Comparison of ENCODE assay signal across 8 mouse cellular contexts in the genomic region with DNA sequence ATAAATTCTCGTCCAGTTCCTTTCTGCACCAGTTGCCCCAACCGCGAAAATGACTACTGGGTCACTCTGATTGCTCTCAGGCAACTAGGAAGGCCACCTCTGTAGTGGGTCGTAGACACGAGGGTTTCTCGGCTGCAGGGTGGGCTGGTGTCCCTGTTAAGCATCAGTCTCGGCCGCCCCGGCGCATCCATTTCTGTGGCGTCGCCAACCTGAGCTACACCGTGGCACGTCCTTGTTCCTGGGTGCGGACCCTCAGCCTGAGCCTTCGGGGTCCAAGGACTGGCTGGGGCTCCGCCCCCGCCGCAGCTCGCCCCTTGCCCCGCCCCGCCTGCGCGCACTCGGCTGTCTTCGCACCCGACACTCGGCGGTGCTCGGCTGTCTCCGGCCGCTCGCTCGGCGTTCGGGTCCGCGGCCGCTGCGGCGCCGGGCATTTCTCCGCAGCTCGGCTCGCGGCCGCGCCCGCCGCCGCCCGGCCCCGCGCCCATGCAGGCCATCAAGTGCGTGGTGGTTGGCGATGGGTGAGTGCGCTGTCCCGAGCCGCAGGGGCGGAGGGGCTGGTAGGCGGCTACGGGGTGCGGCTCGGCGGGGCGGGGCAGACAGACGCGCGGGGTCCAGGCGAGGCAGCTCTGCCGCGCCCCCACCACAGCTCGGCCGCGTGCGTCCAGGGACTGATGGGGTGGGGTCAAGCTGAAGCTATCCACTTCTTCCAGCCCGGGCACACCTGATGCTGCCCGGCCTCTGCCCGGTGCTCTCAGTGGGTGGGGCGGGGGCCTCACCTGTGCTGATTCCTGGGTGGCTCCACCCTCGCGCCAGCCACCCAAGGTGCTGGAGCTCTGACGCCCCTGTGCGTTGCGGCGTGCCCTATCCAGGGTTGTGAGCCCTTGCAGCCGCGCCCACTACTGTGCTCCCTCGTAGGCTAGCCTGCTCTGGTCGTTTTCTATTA. TPM values are rescaled to one million over a fixed set of nuclear protein-coding genes. Genes with fewer than 3 reads are reported as not detected.
DNase-seq lines count a peak whose midpoint lies in the region; ATAC-seq and TF ChIP-seq lines count a peak whose summit lies in the region.

A gene (plus strand): TSS at position 347 of the 943 bp plus-strand sequence.

- ATAC-seq in kidney, embryonic 14.5 days (ENCODE audit: low FRiP score, low TSS enrichment), result peak; percentile 81
- peak; percentile 90 for ATAC-seq in midbrain, embryonic 16.5 days

- DNase-seq in thymus, adult 2 months, result peak; percentile 64
- DNase-seq in thymus, adult 18-20 months, result no peak
- peak; percentile 76 to 80 for DNase-seq in cerebellum, postnatal 36 days
- no peak for DNase-seq in heart, embryonic 10.5 days (ENCODE audit: low spot score)
- DNase-seq in liver, adult 2 months (ENCODE audit: extremely low read depth, low read depth, low spot score), result no peak
- DNase-seq in thymus, postnatal 14 days, result peak; percentile 71

- no peaks in the 10 kb centered on the region for H3K79me2 ChIP-seq in liver, adult 2 months (ENCODE audit: control insufficient read depth, insufficient read depth, low read length)

- no peaks in the 10 kb centered on the region for H3K36me3 ChIP-seq in thymus, adult 2 months (ENCODE audit: control insufficient read depth, insufficient read depth, low read length)
- H3K36me3 ChIP-seq in heart, embryonic 10.5 days, result peaks cover 37% of the 10 kb centered on the region
- peaks cover 27% of the 10 kb centered on the region for H3K36me3 ChIP-seq in kidney, embryonic 14.5 days (ENCODE audit: control insufficient read depth, insufficient read depth, low read length)
- H3K36me3 ChIP-seq in liver, adult 2 months (ENCODE audit: control insufficient read depth, insufficient read depth, low read length), result peaks cover 4% of the 10 kb centered on the region
- peaks cover 7% of the 10 kb centered on the region for H3K36me3 ChIP-seq in midbrain, embryonic 16.5 days (ENCODE audit: control insufficient read depth, insufficient read depth, low read length)

- peaks cover 18% of the 10 kb centered on the region for H3K4me1 ChIP-seq in thymus, adult 2 months (replicated peaks; ENCODE audit: control insufficient read depth, insufficient read depth, low read length)
- peaks cover 29% of the 10 kb centered on the region for H3K4me1 ChIP-seq in heart, embryonic 10.5 days
- H3K4me1 ChIP-seq in kidney, embryonic 14.5 days (ENCODE audit: control insufficient read depth, insufficient read depth, low read length), result peaks cover 13% of the 10 kb centered on the region
- H3K4me1 ChIP-seq in liver, adult 2 months (ENCODE audit: control insufficient read depth, insufficient read depth, low read length), result peaks cover 10% of the 10 kb centered on the region; the same call in 1 of the 2 replicates
- peaks cover 9% of the 10 kb centered on the region for H3K4me1 ChIP-seq in midbrain, embryonic 16.5 days (ENCODE audit: control insufficient read depth, insufficient read depth, low read length)

- no peak for TF ChIP-seq CTCF in thymus, adult 2 months (IDR thresholded peaks at IDR 0.05; ENCODE audit: borderline replicate concordance, control insufficient read depth, extremely low read depth, insufficient read depth, low read length, poor library complexity)
- no peak for TF ChIP-seq CTCF in liver, adult 2 months (IDR thresholded peaks at IDR 0.05; ENCODE audit: low read depth, low read length)

- peak within 1 kb of the TSS; percentile 98 for H3K4me2 ChIP-seq in kidney, embryonic 14.5 days (replicated peaks; ENCODE audit: low read depth, low read length)
- peak within 1 kb of the TSS; percentile 69 for H3K4me2 ChIP-seq in midbrain, embryonic 16.5 days (ENCODE audit: low read length)

- no peak for TF ChIP-seq POLR2A in thymus, adult 2 months (IDR thresholded peaks at IDR 0.05; ENCODE audit: control insufficient read depth, extremely low read depth, insufficient read depth, low read length, poor library complexity)
- 0 out of 2 replicates have a peak, but pooled peaks have one; percentile 8 for TF ChIP-seq POLR2A in liver, adult 2 months (IDR thresholded peaks at IDR 0.05; ENCODE audit: extremely low read depth, insufficient read depth, low read length)

- no peak within 1 kb of the TSS for H3K27ac ChIP-seq in thymus, adult 2 months (ENCODE audit: control insufficient read depth, insufficient read depth, low read length)
- H3K27ac ChIP-seq in heart, embryonic 10.5 days, result peak within 1 kb of the TSS; percentile 72
- H3K27ac ChIP-seq in kidney, embryonic 14.5 days (ENCODE audit: low read depth, low read length), result no peak within 1 kb of the TSS
- no peak within 1 kb of the TSS for H3K27ac ChIP-seq in liver, adult 2 months (replicated peaks; ENCODE audit: insufficient read depth, low read depth, low read length)
- H3K27ac ChIP-seq in midbrain, embryonic 16.5 days (ENCODE audit: low read length), result peak within 1 kb of the TSS; percentile 76

- H3K9ac ChIP-seq in kidney, embryonic 14.5 days (ENCODE audit: low read depth, low read length), result peak within 1 kb of the TSS; percentile 70
- H3K9ac ChIP-seq in liver, adult 2 months (ENCODE audit: low read depth, low read length), result peak within 1 kb of the TSS; percentile 67
- peak within 1 kb of the TSS; percentile 79 for H3K9ac ChIP-seq in midbrain, embryonic 16.5 days (ENCODE audit: low read depth, low read length)

- H3K4me3 ChIP-seq in thymus, adult 2 months (ENCODE audit: control insufficient read depth, insufficient read depth, low read length), result peak within 1 kb of the TSS; percentile 42
- H3K4me3 ChIP-seq in heart, embryonic 10.5 days, result peak within 1 kb of the TSS; percentile 66
- peak within 1 kb of the TSS; percentile 48 for H3K4me3 ChIP-seq in kidney, embryonic 14.5 days (ENCODE audit: low read length)
- peak within 1 kb of the TSS; percentile 42; the same call in 1 of the 2 replicates for H3K4me3 ChIP-seq in liver, adult 2 months (ENCODE audit: insufficient read depth, low read depth, low read length)
- peak within 1 kb of the TSS; percentile 59 for H3K4me3 ChIP-seq in midbrain, embryonic 16.5 days (ENCODE audit: low read depth, low read length)

- WGBS in thymus, adult 2 months, result 3% methylated on average over 85 of the region's 90 CpGs
- under 1% methylated on average over 90 of the region's 90 CpGs for WGBS in heart, embryonic 10.5 days
- under 1% methylated on average over 82 of the region's 90 CpGs for WGBS in kidney, embryonic 14.5 days
- WGBS in liver, adult 2 months, result 4% methylated on average over 89 of the region's 90 CpGs
- WGBS in midbrain, embryonic 16.5 days, result under 1% methylated on average over 82 of the region's 90 CpGs

- H3K27me3 ChIP-seq in thymus, adult 2 months (ENCODE audit: control insufficient read depth, insufficient read depth, low read length), result no peaks in the 10 kb centered on the region; the same call in 1 of the 2 replicates
- H3K27me3 ChIP-seq in heart, embryonic 10.5 days (ENCODE audit: insufficient read depth, poor library complexity, severe bottlenecking), result peaks cover 81% of the 10 kb centered on the region
- H3K27me3 ChIP-seq in kidney, embryonic 14.5 days (ENCODE audit: control insufficient read depth, insufficient read depth, low read length), result no peaks in the 10 kb centered on the region
- H3K27me3 ChIP-seq in liver, adult 2 months (ENCODE audit: control insufficient read depth, insufficient read depth, low read length), result no peaks in the 10 kb centered on the region
- H3K27me3 ChIP-seq in midbrain, embryonic 16.5 days (ENCODE audit: control insufficient read depth, insufficient read depth, low read depth, low read length), result no peaks in the 10 kb centered on the region

- H3K9me3 ChIP-seq in heart, embryonic 10.5 days, result no peaks in the 10 kb centered on the region
- no peaks in the 10 kb centered on the region for H3K9me3 ChIP-seq in kidney, embryonic 14.5 days (ENCODE audit: control insufficient read depth, low read length)
- H3K9me3 ChIP-seq in midbrain, embryonic 16.5 days (replicated peaks; ENCODE audit: control insufficient read depth, low read length, poor library complexity, severe bottlenecking), result no peaks in the 10 kb centered on the region

RNA-seq across cellular contexts. Expression of the gene that starts here (rescaled TPM):
- polyA plus RNA-seq in thymus, adult 2 months (2012; rRNA removed), result 22.8 and 26.3 TPM in 2 replicates
- polyA plus RNA-seq in heart, embryonic 10.5 days (2016; fragmentation: Nextera tagmentation; extraction: Ambion mirVana), result 6.9 and 13.8 TPM in 2 replicates
- 5.0 and 28.7 TPM in 2 replicates for polyA plus RNA-seq in kidney, embryonic 14.5 days (2014; fragmentation: Nextera tagmentation; extraction: Ambion mirVana)
- 0.20 and 0.55 TPM in 2 replicates for total RNA-seq in liver, adult 2 months (2014; rRNA removed)
- polyA plus RNA-seq in liver, adult 2 months (2012; rRNA removed), result 0.72 and 1.1 TPM in 2 replicates
- polyA plus RNA-seq in midbrain, embryonic 16.5 days (2015; fragmentation: Nextera tagmentation; extraction: Ambion mirVana), result 624 and 719 TPM in 2 replicates

Comparison
In these comparisons a context has a peak if more than half of its experiments do, and no peak if none do; other contexts are left out.
1. RNA of the gene that starts here (polyA plus RNA-seq): 624 to 719 TPM in midbrain, embryonic 16.5 days; 22.8 to 26.3 TPM in thymus, adult 2 months, 6.9 to 13.8 TPM in heart, embryonic 10.5 days, 5.0 to 28.7 TPM in kidney, embryonic 14.5 days and 0.72 to 1.1 TPM in liver, adult 2 months; every median in the first group is over 10 times any median in the second.
2. DNase-seq: peak in thymus, adult 2 months (single experiment), cerebellum, postnatal 36 days (2 of 2) and thymus, postnatal 14 days (single experiment); none in thymus, adult 18-20 months (0 of 2), heart, embryonic 10.5 days (single experiment) and liver, adult 2 months (single experiment).
3. H3K27ac ChIP-seq: peak in heart, embryonic 10.5 days (single experiment) and midbrain, embryonic 16.5 days (single experiment); none in thymus, adult 2 months (single experiment), kidney, embryonic 14.5 days (single experiment) and liver, adult 2 months (single experiment).
4. Peak in every context shown above with its lines, with median percentiles within 50 percentile points of each other: H3K4me3 ChIP-seq and H3K9ac ChIP-seq.